Mouse (Mus musculus): ENCODE data around the gene 1810046K07Rik.

DNA sequence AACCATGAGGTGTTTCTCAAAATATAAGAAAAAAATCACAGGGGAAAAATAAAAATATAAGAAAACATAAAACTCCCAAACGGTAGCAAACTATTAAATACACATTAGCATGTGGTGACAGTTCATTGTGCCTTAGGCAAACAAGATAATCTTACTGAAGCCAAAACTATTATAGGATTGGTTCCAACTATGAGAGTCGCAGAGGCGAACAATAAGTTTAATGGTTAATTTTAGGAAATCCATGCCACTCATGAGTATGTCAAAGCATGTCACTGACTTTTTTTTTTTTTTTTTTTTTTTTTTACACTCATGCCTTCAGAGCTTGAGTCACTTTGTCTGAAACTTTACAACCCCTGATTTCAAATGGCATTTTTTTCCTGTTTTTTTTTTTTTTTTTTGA, 22.4 kb downstream of the 1810046K07Rik start:
- no peak for TF ChIP-seq CTCF (IDR thresholded peaks at IDR 0.05; ENCODE audit: extremely low read depth, insufficient read depth, insufficient read length, insufficient replicate concordance)
- TF ChIP-seq POLR2A (IDR thresholded peaks at IDR 0.05; ENCODE audit: low read depth, low read length): no peak

All from spleen, adult 2 months (tissue).